Mouse (Mus musculus) right cerebral cortex, postnatal 14 days (tissue): Measurements from ENCODE around the gene Sptbn4.

Experiments used
- DNase-seq: peaks from one replicate; pipeline ENCODE4 v3.0.0; 2022

Gene Sptbn4

GRCm38 (mm10) chr7:27322291-27322690 is 125.2 kb downstream of the Sptbn4 start:
- no peak for DNase-seq

- no peak for DNase-seq
Observed at GRCm38 (mm10) chr7:27319411-27319810, 128.1 kb downstream of the Sptbn4 start.

- no peak for DNase-seq
Observed at GRCm38 (mm10) chr7:27315958-27316357, 131.5 kb downstream of the Sptbn4 start.

GRCm38 (mm10) chr7:27314393-27314792 is 133.1 kb downstream of the Sptbn4 start:
- DNase-seq = no peak

GRCm38 (mm10) chr7:27311651-27312284 is 135.7 kb downstream of the Sptbn4 start:
- no peak for DNase-seq

GRCm38 (mm10) chr7:27310996-27311535 is 136.4 kb downstream of the Sptbn4 start:
- DNase-seq = no peak

- DNase-seq = no peak
Observed at GRCm38 (mm10) chr7:27310306-27310705, 137.2 kb downstream of the Sptbn4 start.

GRCm38 (mm10) chr7:27309832-27310231 is 137.7 kb downstream of the Sptbn4 start:
- DNase-seq = no peak

GRCm38 (mm10) chr7:27308821-27309549 is 138.5 kb downstream of the Sptbn4 start:
- no peak for DNase-seq

GRCm38 (mm10) chr7:27307551-27307950 is 139.9 kb downstream of the Sptbn4 start:
- DNase-seq = no peak
